7 mouse cellular contexts compared by ENCODE assay signal in the genomic region with DNA sequence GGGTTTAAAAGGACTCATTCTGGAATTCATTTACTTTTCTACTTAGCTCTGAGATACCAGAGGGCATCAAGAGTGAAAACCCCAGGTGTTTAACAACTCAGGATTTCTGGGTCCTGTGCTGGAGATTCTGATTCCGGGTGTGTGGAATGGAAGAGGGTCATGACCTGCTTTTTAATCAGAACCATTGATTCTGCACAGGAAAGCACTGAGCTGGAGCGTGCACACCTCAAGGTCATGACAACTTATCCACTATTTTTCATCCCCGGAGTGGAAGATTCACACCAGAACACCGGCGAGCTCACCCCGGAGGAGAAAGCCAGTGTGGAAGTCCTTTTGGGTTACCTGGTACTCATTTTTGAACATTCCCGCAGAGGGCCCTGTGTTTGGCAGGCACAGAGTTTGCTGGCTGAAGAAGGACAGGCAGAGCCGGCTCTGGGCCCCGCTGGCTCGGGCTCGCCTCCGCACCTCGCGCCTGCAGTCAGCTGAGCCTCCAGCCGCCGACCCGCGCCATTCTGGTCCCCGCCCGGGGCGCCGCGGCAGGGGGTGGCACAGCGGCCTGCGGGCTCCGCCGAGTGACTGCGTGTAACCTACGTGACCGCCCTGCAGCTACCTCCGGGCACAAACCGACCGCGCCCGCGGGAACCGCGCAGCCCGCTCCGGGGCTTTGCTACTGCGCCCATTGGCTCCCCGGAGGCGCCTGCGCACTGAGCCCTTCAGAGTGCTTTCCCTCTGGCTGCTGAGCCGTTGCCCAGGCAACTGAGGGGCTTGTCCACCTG. TPM values are rescaled to one million over a fixed set of nuclear protein-coding genes. Genes with fewer than 3 reads are reported as not detected.
A peak's percentile ranks its signal among the peaks of the same experiment; 100 is the strongest.
DNase-seq lines count a peak whose midpoint lies in the region; ATAC-seq and TF ChIP-seq lines count a peak whose summit lies in the region.

4930452B06Rik (minus strand) TSS at position 605 of the 776 bp plus-strand sequence.

- no peaks in the 10 kb centered on the region for H3K9me3 ChIP-seq in embryonic facial prominence, embryonic 14.5 days (ENCODE audit: control insufficient read depth, low read length)
- H3K9me3 ChIP-seq in heart, embryonic 12.5 days (replicated peaks) = no peaks in the 10 kb centered on the region
- no peaks in the 10 kb centered on the region for H3K9me3 ChIP-seq in kidney, embryonic 15.5 days (replicated peaks)
- H3K9me3 ChIP-seq in limb, embryonic 14.5 days (ENCODE audit: control insufficient read depth, low read length) = no peaks in the 10 kb centered on the region
- no peaks in the 10 kb centered on the region for H3K9me3 ChIP-seq in stomach, postnatal 0 days (ENCODE audit: control insufficient read depth, low read length)

- peak; percentile 98 for ATAC-seq in embryonic facial prominence, embryonic 14.5 days (ENCODE audit: low read depth)
- peak; percentile 95 for ATAC-seq in heart, embryonic 12.5 days (ENCODE audit: insufficient number of reproducible peaks, low FRiP score)
- peak; percentile 99 for ATAC-seq in kidney, embryonic 15.5 days (replicated peaks; ENCODE audit: low FRiP score)
- ATAC-seq in limb, embryonic 14.5 days (ENCODE audit: low FRiP score, low read depth) = peak; percentile 96
- peak; percentile 99 for ATAC-seq in stomach, postnatal 0 days (ENCODE audit: low FRiP score, low TSS enrichment)

- peak within 1 kb of the TSS; percentile 76 for H3K9ac ChIP-seq in embryonic facial prominence, embryonic 14.5 days (ENCODE audit: low read depth, low read length)
- H3K9ac ChIP-seq in heart, embryonic 12.5 days = peak within 1 kb of the TSS; percentile 86
- H3K9ac ChIP-seq in kidney, embryonic 15.5 days = peak within 1 kb of the TSS; percentile 66
- H3K9ac ChIP-seq in limb, embryonic 14.5 days (ENCODE audit: low read depth, low read length, severe bottlenecking) = peak within 1 kb of the TSS; percentile 72
- peak within 1 kb of the TSS; percentile 74 for H3K9ac ChIP-seq in stomach, postnatal 0 days (ENCODE audit: low read length)

- peak; percentile 57 for TF ChIP-seq POLR2A in brain, embryonic 14.5 days (IDR thresholded peaks at IDR 0.05; ENCODE audit: borderline replicate concordance, extremely low read depth, insufficient read depth, insufficient read length, poor library complexity, severe bottlenecking)
- TF ChIP-seq POLR2A in limb, embryonic 14.5 days (IDR thresholded peaks at IDR 0.05; ENCODE audit: borderline replicate concordance, extremely low read depth, insufficient read depth, insufficient read length) = no peak

- H3K4me3 ChIP-seq in embryonic facial prominence, embryonic 14.5 days (ENCODE audit: low read depth, low read length) = peak within 1 kb of the TSS; percentile 65
- H3K4me3 ChIP-seq in heart, embryonic 12.5 days = peak within 1 kb of the TSS; percentile 65
- H3K4me3 ChIP-seq in kidney, embryonic 15.5 days (replicated peaks) = peak within 1 kb of the TSS; percentile 65
- H3K4me3 ChIP-seq in limb, embryonic 14.5 days (replicated peaks; ENCODE audit: low read length) = peak within 1 kb of the TSS; percentile 61
- H3K4me3 ChIP-seq in stomach, postnatal 0 days (ENCODE audit: low read depth, low read length) = peak within 1 kb of the TSS; percentile 58

- DNase-seq in brain, embryonic 14.5 days (ENCODE audit: low read depth) = peak; percentile 92
- DNase-seq in embryonic facial prominence, embryonic 14.5 days (ENCODE audit: low spot score) = peak; percentile 92
- DNase-seq in limb, embryonic 14.5 days (ENCODE audit: low spot score) = peak; percentile 74
- DNase-seq in naive thymus-derived CD4-positive, alpha-beta T cell, adult 2 months (ENCODE audit: low read depth) = peak; percentile 60
- DNase-seq in stomach, postnatal 0 days (ENCODE audit: low spot score) = peak; percentile 90

- under 1% methylated on average over 25 of the region's 45 CpGs for WGBS in embryonic facial prominence, embryonic 14.5 days
- under 1% methylated on average over 45 of the region's 45 CpGs for WGBS in heart, embryonic 12.5 days
- 2% methylated on average over 45 of the region's 45 CpGs for WGBS in kidney, embryonic 15.5 days
- WGBS in limb, embryonic 14.5 days = 2% methylated on average over 41 of the region's 45 CpGs
- WGBS in stomach, postnatal 0 days = under 1% methylated on average over 45 of the region's 45 CpGs

- H3K36me3 ChIP-seq in embryonic facial prominence, embryonic 14.5 days (ENCODE audit: control insufficient read depth, insufficient read depth, low read length) = no peaks in the 10 kb centered on the region
- peaks cover 1% of the 10 kb centered on the region for H3K36me3 ChIP-seq in heart, embryonic 12.5 days
- no peaks in the 10 kb centered on the region for H3K36me3 ChIP-seq in kidney, embryonic 15.5 days
- no peaks in the 10 kb centered on the region for H3K36me3 ChIP-seq in limb, embryonic 14.5 days (ENCODE audit: control insufficient read depth, insufficient read depth, low read length)
- no peaks in the 10 kb centered on the region for H3K36me3 ChIP-seq in stomach, postnatal 0 days (ENCODE audit: control insufficient read depth, insufficient read depth, low read length)

- H3K27ac ChIP-seq in embryonic facial prominence, embryonic 14.5 days (replicated peaks; ENCODE audit: low read depth, low read length) = peak within 1 kb of the TSS; percentile 58
- H3K27ac ChIP-seq in heart, embryonic 12.5 days (ENCODE audit: poor library complexity, severe bottlenecking) = peak within 1 kb of the TSS; percentile 28; the same call in 1 of the 2 replicates
- H3K27ac ChIP-seq in kidney, embryonic 15.5 days = peak within 1 kb of the TSS; percentile 57; the same call in 1 of the 2 replicates
- H3K27ac ChIP-seq in limb, embryonic 14.5 days (replicated peaks; ENCODE audit: low read depth, low read length) = peak within 1 kb of the TSS; percentile 33; the same call in 1 of the 2 replicates
- peak within 1 kb of the TSS; percentile 56 for H3K27ac ChIP-seq in stomach, postnatal 0 days (replicated peaks)

- peaks cover 7% of the 10 kb centered on the region; the same call in 1 of the 2 replicates for H3K4me1 ChIP-seq in embryonic facial prominence, embryonic 14.5 days (ENCODE audit: control insufficient read depth, insufficient read depth, low read length)
- no peaks in the 10 kb centered on the region for H3K4me1 ChIP-seq in heart, embryonic 12.5 days (replicated peaks)
- peaks cover 10% of the 10 kb centered on the region for H3K4me1 ChIP-seq in kidney, embryonic 15.5 days
- H3K4me1 ChIP-seq in limb, embryonic 14.5 days (ENCODE audit: control insufficient read depth, insufficient read depth, low read length) = no peaks in the 10 kb centered on the region
- H3K4me1 ChIP-seq in stomach, postnatal 0 days (replicated peaks; ENCODE audit: control insufficient read depth, insufficient read depth) = no peaks in the 10 kb centered on the region

- peak within 1 kb of the TSS; percentile 75 for H3K4me2 ChIP-seq in embryonic facial prominence, embryonic 14.5 days (ENCODE audit: low read depth, low read length)
- peak within 1 kb of the TSS; percentile 79 for H3K4me2 ChIP-seq in heart, embryonic 12.5 days
- peak within 1 kb of the TSS; percentile 72 for H3K4me2 ChIP-seq in kidney, embryonic 15.5 days
- peak within 1 kb of the TSS; percentile 76 for H3K4me2 ChIP-seq in limb, embryonic 14.5 days (replicated peaks; ENCODE audit: low read depth, low read length, severe bottlenecking)
- H3K4me2 ChIP-seq in stomach, postnatal 0 days (replicated peaks; ENCODE audit: low read depth) = peak within 1 kb of the TSS; percentile 82

- TF ChIP-seq CTCF in brain, embryonic 14.5 days (IDR thresholded peaks at IDR 0.05; ENCODE audit: borderline replicate concordance, extremely low read depth, insufficient read depth, insufficient read length) = no peak
- no peak for TF ChIP-seq CTCF in stomach, postnatal 0 days (IDR thresholded peaks at IDR 0.05; ENCODE audit: low read depth)

- no peaks in the 10 kb centered on the region for H3K27me3 ChIP-seq in embryonic facial prominence, embryonic 14.5 days (replicated peaks; ENCODE audit: control insufficient read depth, insufficient read depth, low read length)
- H3K27me3 ChIP-seq in heart, embryonic 12.5 days (replicated peaks) = 0 out of 2 replicates have a peak, but pooled peaks cover 3% of the 10 kb centered on the region
- H3K27me3 ChIP-seq in kidney, embryonic 15.5 days = no peaks in the 10 kb centered on the region
- H3K27me3 ChIP-seq in limb, embryonic 14.5 days (ENCODE audit: control insufficient read depth, insufficient read depth, low read length) = no peaks in the 10 kb centered on the region
- H3K27me3 ChIP-seq in stomach, postnatal 0 days (ENCODE audit: control insufficient read depth, insufficient read depth, low read length) = no peaks in the 10 kb centered on the region

- TF ChIP-seq EP300 in stomach, postnatal 0 days (optimal IDR thresholded peaks at IDR 0.05) = no peak

RNA-seq across cellular contexts. Expression of gene 4930452B06Rik, which starts in this region (rescaled TPM):
- polyA plus RNA-seq in brain, embryonic 14.5 days (2012; rRNA removed) = 1.3 and 2.7 TPM in 2 replicates
- 10.2 and 11.0 TPM in 2 replicates for polyA plus RNA-seq in embryonic facial prominence, embryonic 14.5 days (2014; fragmentation: Nextera tagmentation; extraction: Ambion mirVana)
- 20.9 and 21.4 TPM in 2 replicates for polyA plus RNA-seq in heart, embryonic 12.5 days (2016; fragmentation: Nextera tagmentation; extraction: Ambion mirVana)
- polyA plus RNA-seq in kidney, embryonic 15.5 days (2015; fragmentation: Nextera tagmentation; extraction: Ambion mirVana) = 9.7 and 10.2 TPM in 2 replicates
- 2.2 and 2.7 TPM in 2 replicates for polyA plus RNA-seq in limb, embryonic 14.5 days (2012; rRNA removed)
- 5.0 and 5.4 TPM in 2 replicates for polyA plus RNA-seq in limb, embryonic 14.5 days (2014; fragmentation: Nextera tagmentation; extraction: Ambion mirVana)
- 5.0 and 5.8 TPM in 2 replicates for polyA plus RNA-seq in stomach, postnatal 0 days (2015; fragmentation: Nextera tagmentation; extraction: Ambion mirVana)

Comparison
In these comparisons a context has a peak if more than half of its experiments do, and no peak if none do; other contexts are left out.
1. Peak in every context shown above with its lines: DNase-seq, ATAC-seq, H3K4me3 ChIP-seq and H3K27ac ChIP-seq.